Mouse (Mus musculus): ENCODE measurements at regions not wholly inside any gene's neighbourhood (a gene's known extent, or its start where the extent isn't known, plus 50 kb on each side); places are given as distances from the start of the nearest gene placed in this dataset.

GRCm38 (mm10) chr10:21687484-21687883 lies 94.5 kb downstream of the 1700020N01Rik start:
- TF ChIP-seq SRF (IDR thresholded peaks at IDR 0.05; ENCODE audit: control insufficient read depth, insufficient read length, low read depth) (no peak), POLR2AphosphoS2 (IDR thresholded peaks at IDR 0.05; ENCODE audit: insufficient read length, low read depth) (no peak), POLR2A (IDR thresholded peaks at IDR 0.05; ENCODE audit: insufficient read length, low read depth) (no peak), MYOG (IDR thresholded peaks at IDR 0.05; ENCODE audit: control insufficient read depth in 1 of 3, insufficient read depth in 1 of 3, insufficient read length in 2 of 3, low read depth in 2 of 3) (no peak)
